Mouse (Mus musculus) olfactory bulb, adult 2 months (tissue): Measurements from ENCODE around the gene Snrk.

Source experiments
- CTCF ChIP-seq: fragments of 200-500 bp; IDR thresholded peaks from 2 replicates; pipeline ENCODE4 v1.5.1; 2012; ENCODE audit warnings: low read depth, mild to moderate bottlenecking, low read length, moderate library complexity; ENCODE audit not compliant: insufficient read depth
- POLR2A ChIP-seq: fragments of 200-500 bp; IDR thresholded peaks from 2 replicates; pipeline ENCODE4 v1.6.1; 2012; ENCODE audit warnings: mild to moderate bottlenecking, low read depth, low read length, moderate library complexity; ENCODE audit not compliant: insufficient read depth

DNA sequence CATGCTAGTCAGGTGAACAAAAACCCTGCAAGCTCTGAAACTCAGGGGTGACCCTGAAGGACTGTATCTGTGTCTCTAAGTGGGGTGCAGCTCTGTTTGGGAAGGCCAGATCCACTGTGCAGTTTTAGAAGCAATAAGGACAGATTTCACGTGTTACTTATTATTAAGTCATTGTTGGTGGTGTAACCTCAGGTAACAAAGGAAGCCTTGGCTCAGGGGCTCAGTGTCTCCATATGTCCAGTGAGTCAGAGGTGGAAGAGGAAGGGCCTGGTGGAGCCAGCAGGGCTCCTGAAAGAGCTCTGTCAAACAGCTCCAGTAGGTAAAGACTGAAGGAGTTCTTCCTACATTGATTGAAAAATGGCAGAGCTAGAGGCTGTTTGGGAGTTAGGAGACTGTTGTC, 22.9 kb upstream of the Snrk start:
- no peak for TF ChIP-seq POLR2A
- no peak for TF ChIP-seq CTCF
